Mouse (Mus musculus) WW6 (cell line): ENCODE data around the gene Paf1.

ENCODE experiments used
- DNase-seq: peaks from one replicate; pipeline ENCODE4 v3.0.0-alpha.2; 2013; ENCODE audit warnings: low read depth, low spot score

Paf1 gene

GRCm38 (mm10) chr7:28370977-28371513 lies 21.7 kb upstream of the Paf1 start:
- DNase-seq = no peak

GRCm38 (mm10) chr7:28371514-28371989 lies 21.2 kb upstream of the Paf1 start:
- no peak for DNase-seq

GRCm38 (mm10) chr7:28372251-28373108 lies 20.3 kb upstream of the Paf1 start, which contains the start of gene Plekhg2:
Plekhg2 (minus strand) TSS chr7:28372599.
- peak; percentile 98 for DNase-seq

GRCm38 (mm10) chr7:28373131-28373581 lies 19.6 kb upstream of the Paf1 start:
- no peak for DNase-seq

- DNase-seq = no peak
These were observed 18.8 kb upstream of the Paf1 start for GRCm38 (mm10) chr7:28373891-28374495.

- DNase-seq = no peak
These were observed 18.1 kb upstream of the Paf1 start for GRCm38 (mm10) chr7:28374647-28375046.

- DNase-seq = no peak
These were observed 17.4 kb upstream of the Paf1 start for GRCm38 (mm10) chr7:28375176-28375921.

- no peak for DNase-seq
These were observed 16.6 kb upstream of the Paf1 start for GRCm38 (mm10) chr7:28376011-28376771.

GRCm38 (mm10) chr7:28377190-28378065 lies 15.3 kb upstream of the Paf1 start:
- DNase-seq = no peak

GRCm38 (mm10) chr7:28378066-28378690 lies 14.6 kb upstream of the Paf1 start:
- no peak for DNase-seq

GRCm38 (mm10) chr7:28378769-28379651 lies 13.7 kb upstream of the Paf1 start:
- no peak for DNase-seq

GRCm38 (mm10) chr7:28380237-28381016 lies 12.3 kb upstream of the Paf1 start, which contains the start of gene Zfp36:
Zfp36 (minus strand) TSS chr7:28380253.
- DNase-seq = no peak

- no peak for DNase-seq
These were observed 11.5 kb upstream of the Paf1 start for GRCm38 (mm10) chr7:28381017-28381790.

- DNase-seq = no peak
These were observed 10.8 kb upstream of the Paf1 start for GRCm38 (mm10) chr7:28381938-28382337.

GRCm38 (mm10) chr7:28382347-28382951 lies 10.3 kb upstream of the Paf1 start:
- DNase-seq = no peak

GRCm38 (mm10) chr7:28382981-28383396 lies 9.8 kb upstream of the Paf1 start:
- DNase-seq = no peak
